Mouse (Mus musculus) gastrocnemius, postnatal 10 days (tissue): ENCODE measurements around the gene Tead4. TPM values are rescaled to one million over a fixed set of nuclear protein-coding genes. Genes with fewer than 3 reads are reported as not detected.

Source experiments
- DNase-seq: peaks from one replicate; pipeline ENCODE4 v3.0.0; 2021; ENCODE audit warnings: mixed read lengths
- total RNA-seq, 2 experiments: library from RNA; stranded (reverse); gene quantifications; 2 replicates each; pipeline ENCODE4 v1.2.3; 2021

The Tead4 gene
- total RNA-seq, 2 experiments from 2014 or later = 13.2 to 14.5 TPM

GRCm38 (mm10) chr6:128295876-128296749 is 4.5 kb downstream of the Tead4 start:
- peak; percentile 56 for DNase-seq

DNA sequence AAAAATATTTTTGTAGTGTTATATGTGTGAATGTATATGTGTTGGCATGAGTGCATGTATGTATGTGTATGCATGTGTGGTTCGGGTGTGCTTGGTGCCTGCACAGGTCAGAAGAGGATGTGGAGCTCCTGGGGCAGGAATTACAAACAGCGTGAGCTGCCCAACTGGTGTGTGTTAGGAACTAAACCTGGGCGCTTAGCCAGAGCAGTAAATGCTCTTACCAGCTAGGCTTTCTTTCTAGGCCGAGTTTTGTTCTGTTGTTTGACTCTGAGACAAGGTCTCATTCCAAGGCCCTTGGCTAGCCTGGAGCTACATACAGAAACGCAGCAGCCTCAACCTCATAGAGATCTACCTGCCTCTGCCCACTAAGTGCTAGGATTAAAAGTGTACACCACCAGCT is 9.3 kb downstream of the Tead4 start:
- no peak for DNase-seq

- DNase-seq = no peak
These were observed 11.9 kb downstream of the Tead4 start for GRCm38 (mm10) chr6:128288681-128289080.

GRCm38 (mm10) chr6:128285792-128286430 is 14.7 kb downstream of the Tead4 start:
- no peak for DNase-seq

GRCm38 (mm10) chr6:128282126-128282525 is 18.5 kb downstream of the Tead4 start:
- no peak for DNase-seq

DNA sequence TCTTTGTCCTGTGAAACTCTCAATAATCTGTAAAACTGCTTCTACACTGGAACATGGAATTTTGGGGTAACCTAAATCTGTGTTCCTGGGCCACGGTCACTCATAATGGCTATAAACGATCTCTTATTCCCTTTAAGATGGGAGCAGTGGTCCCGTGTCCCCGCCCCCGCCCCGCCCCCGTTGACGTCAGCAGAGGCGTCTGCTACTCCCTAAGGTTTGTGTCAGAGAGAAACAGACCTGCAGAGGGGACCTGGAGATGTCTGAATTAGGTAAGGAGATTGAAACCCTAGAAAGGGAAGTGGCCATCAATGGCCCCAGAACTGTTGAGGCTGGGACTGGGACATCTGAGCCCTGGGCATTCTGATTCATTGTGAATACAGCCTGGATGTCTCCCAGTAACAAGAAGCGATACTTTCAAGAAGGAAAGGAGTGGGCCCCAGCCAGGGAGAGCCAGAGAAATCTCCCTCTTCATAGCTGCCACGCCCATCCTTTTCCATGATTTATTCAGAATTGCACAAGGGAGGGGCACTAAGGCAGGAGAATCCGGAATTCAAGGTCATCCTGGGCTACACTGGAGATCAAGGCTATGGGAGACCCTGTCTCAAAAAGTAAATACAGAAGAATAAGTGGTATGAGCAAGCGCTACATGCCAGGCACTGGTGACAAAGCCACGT is 20.0 kb downstream of the Tead4 start:
- DNase-seq = no peak

- DNase-seq = no peak
These were observed 21.0 kb downstream of the Tead4 start for GRCm38 (mm10) chr6:128279608-128280007.

GRCm38 (mm10) chr6:128279099-128279498 is 21.5 kb downstream of the Tead4 start:
- DNase-seq = no peak

- DNase-seq = no peak
These were observed 23.2 kb downstream of the Tead4 start for GRCm38 (mm10) chr6:128277132-128278085.

DNA sequence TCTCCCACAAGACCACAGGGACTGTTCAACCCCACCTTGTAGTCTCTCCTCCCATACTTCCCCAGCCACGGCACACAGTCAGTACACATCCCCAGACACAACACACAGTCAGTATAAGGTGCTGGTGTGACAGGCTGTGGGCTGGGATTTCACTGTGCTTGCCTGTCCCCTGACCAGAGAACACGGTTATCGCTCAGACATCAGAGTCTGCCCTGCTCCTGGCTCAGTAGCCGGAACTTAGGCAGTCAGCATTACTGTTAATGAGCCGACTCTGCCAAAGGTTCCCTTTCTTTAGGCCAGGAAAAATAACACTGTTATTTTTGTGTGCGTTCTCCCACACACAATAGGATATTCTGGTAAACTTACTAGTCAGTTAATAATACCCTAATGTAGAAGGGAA is 24.3 kb downstream of the Tead4 start:
- no peak for DNase-seq

GRCm38 (mm10) chr6:128275506-128276064 is 25.0 kb downstream of the Tead4 start:
- peak; percentile 75 for DNase-seq

GRCm38 (mm10) chr6:128273507-128273906 is 27.1 kb downstream of the Tead4 start:
- no peak for DNase-seq

- no peak for DNase-seq
These were observed 27.9 kb downstream of the Tead4 start for GRCm38 (mm10) chr6:128272754-128273153.

- DNase-seq = no peak
These were observed 30.8 kb downstream of the Tead4 start for GRCm38 (mm10) chr6:128269850-128270249.

- DNase-seq = peak; percentile 27
These were observed 35.6 kb downstream of the Tead4 start for GRCm38 (mm10) chr6:128264870-128265526.

DNA sequence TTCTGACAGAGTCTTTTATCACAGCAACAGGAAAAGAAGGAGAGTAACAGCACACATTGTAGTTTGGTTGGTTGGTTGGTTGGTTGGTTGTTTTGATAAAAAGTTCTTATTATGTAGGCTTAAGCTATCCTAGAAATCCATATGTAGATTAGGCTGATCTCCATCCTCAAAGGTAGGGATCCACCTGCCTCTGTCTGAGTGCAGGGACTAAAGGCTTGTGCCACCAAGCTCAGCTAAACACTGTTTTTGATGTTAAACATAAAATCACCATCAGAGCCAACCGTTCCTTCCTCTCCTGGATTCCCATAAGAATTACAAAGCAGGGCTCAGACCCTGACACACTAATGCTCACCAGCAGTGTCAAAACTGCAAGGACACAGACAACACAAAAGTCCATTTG is 39.1 kb downstream of the Tead4 start:
- no peak for DNase-seq

DNA sequence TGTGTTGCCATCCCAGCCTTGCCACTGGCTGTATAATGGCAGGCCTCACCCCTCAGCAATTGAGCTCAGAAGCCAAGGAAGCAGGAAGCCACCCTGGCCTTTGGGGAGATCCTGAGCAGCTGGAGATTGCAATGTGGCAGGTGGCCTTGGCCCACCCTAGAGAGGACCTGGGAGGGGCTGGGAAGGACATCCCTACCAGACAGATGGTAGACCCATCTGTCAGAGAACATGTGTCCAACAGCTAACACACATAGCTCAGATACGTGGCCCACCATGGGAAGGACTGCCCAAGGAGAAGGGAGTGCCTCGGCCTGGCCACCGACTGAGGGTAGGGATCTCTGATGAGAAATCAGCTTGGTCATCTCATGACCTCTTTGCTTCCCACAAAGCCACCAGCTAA is 41.4 kb downstream of the Tead4 start:
- DNase-seq = no peak

DNA sequence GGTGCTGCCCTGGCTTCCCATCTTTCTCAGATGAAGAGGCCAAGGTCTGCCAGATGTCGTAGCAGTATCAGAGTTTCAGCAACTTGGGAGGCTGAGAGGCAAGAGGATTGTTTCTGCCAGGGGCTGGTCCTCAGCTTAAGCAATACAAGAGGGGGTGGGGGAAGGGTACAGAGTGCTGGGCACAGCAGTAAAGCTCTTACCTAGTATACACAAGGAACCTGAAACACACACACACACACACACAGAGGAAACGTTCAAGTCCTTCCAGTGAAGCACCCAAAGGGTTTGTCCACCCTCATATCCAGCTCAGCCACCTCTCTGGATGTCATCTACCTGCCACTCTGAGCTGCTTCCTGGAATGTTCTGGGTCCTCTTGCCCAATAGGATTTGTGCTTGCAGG is 44.7 kb downstream of the Tead4 start:
- no peak for DNase-seq

DNA sequence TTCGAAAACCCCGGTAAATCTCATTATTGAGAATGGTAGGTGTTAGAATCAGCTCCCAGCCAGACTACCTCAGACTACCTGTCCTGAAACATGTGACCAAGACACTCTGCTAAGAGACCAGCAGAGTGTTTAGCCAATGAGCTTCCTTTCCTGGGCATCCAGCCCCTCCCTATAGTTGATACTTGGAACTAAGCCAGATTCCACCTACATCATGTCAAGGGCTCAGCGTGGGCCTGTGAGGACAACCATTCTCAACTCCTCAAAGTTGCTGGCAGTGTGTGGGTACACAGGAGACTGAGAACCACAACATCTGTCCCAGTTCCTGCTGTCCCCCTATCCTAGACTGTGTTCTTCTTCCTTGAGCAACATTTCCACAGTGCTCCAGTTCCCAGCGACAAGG is 45.3 kb downstream of the Tead4 start:
- no peak for DNase-seq

- DNase-seq = no peak
These were observed 46.1 kb downstream of the Tead4 start for GRCm38 (mm10) chr6:128254551-128254950.

- DNase-seq = peak; percentile 32
These were observed 47.5 kb downstream of the Tead4 start for GRCm38 (mm10) chr6:128253111-128253510.
